Mouse (Mus musculus) lung, embryonic 14.5 days (tissue): ENCODE results near the gene Gtse1. TPM values are rescaled to one million over a fixed set of nuclear protein-coding genes. Genes with fewer than 3 reads are reported as not detected.
"Not testable (repeated sequence)": the region's sequence is repeated elsewhere in the genome, so short reads cannot be mapped to it uniquely, and the experiment has no call there.

ENCODE experiments used
- ATAC-seq: fragments of 200-750 bp; cut with Nextera tagmentation; 2 replicates; pipeline ENCODE4 v1.8.0; 2017; ENCODE audit warnings: mild to moderate bottlenecking, moderate TSS enrichment, moderate library complexity; ENCODE audit not compliant: insufficient read depth
- DNase-seq: peaks from one replicate; pipeline ENCODE4 v3.0.0-alpha.2; 2015
- H3K27ac ChIP-seq: fragments of 300-500 bp; sonication (generic); 2 replicates; pipeline ENCODE4 v1.5.1; 2014; ENCODE audit warnings: low read depth, mild to moderate bottlenecking, moderate library complexity
- H3K27me3 ChIP-seq: fragments of 300-500 bp; sonication (generic); 2 replicates; pipeline ENCODE4 v1.6.1; 2014; ENCODE audit warnings: low read length, control low read depth; ENCODE audit not compliant: insufficient read depth
- H3K36me3 ChIP-seq: fragments of 300-500 bp; sonication (generic); 2 replicates; pipeline ENCODE4 v1.6.1; 2014; ENCODE audit warnings: control low read depth; ENCODE audit not compliant: insufficient read depth
- H3K4me1 ChIP-seq: fragments of 300-500 bp; sonication (generic); 2 replicates; pipeline ENCODE4 v1.6.1; 2014; ENCODE audit warnings: antibody characterized with exemption, control low read depth; ENCODE audit not compliant: insufficient read depth
- H3K4me2 ChIP-seq: fragments of 300-500 bp; sonication (generic); 2 replicates; pipeline ENCODE4 v1.6.1; 2014; ENCODE audit warnings: mild to moderate bottlenecking
- H3K4me3 ChIP-seq: fragments of 300-500 bp; sonication (generic); 2 replicates; pipeline ENCODE4 v1.5.1; 2014; ENCODE audit warnings: low read depth, low read length
- H3K9ac ChIP-seq: fragments of 300-500 bp; sonication (generic); 2 replicates; pipeline ENCODE4 v1.6.1; 2014
- H3K9me3 ChIP-seq: fragments of 300-500 bp; sonication (generic); 2 replicates; pipeline ENCODE4 v1.6.1; 2016; ENCODE audit warnings: low read depth, low read length, control low read depth
- CTCF ChIP-seq: IDR thresholded peaks from 2 replicates; pipeline ENCODE4 v1.5.1; 2016; ENCODE audit warnings: antibody characterized with exemption, low read depth
- WGBS: fragments of 180-500 bp; shearing (Covaris S2); extraction: QIAGEN DNeasy Blood & Tissue Kit; methylation state at CpG from one replicate; pipeline ENCODE4 v1.1.7; 2014; 5-methylcytosine and 5-hydroxymethylcytosine counted together
- polyA plus RNA-seq: library from polyadenylated mRNA; unstranded; fragments of >200 nt; fragmentation: Nextera tagmentation; extraction: Ambion mirVana; gene quantifications from 2 replicates; pipeline ENCODE4 v1.2.1, GENCODE M21; 2014

Gtse1 gene
- polyA plus RNA-seq, 1 experiment from 2014 or later = 36.2 TPM

DNA sequence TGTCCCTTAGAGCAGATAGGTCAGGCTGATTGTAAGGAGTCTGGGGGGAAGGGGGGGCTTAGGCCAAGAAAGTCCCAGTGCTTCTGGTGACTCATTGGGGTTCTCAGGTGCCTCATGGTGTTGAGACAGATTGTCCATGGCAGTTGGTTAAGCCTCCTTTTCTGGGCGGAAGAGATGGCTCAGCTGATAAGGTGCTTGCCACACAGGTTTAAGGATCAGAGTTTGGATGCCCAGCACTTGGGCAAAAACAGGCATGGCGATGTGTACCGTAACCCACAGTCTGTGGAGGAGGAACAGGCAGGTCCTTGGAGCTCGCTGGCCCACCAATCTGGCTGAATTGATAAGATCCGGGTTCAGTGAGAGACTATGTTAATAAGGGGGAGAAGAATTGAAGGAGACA lies 22.7 kb upstream of the Gtse1 start:
- no peak overlapping the region for H3K27ac ChIP-seq
- H3K9ac ChIP-seq = no peak overlapping the region
- no peaks in the 10 kb centered on the region for H3K36me3 ChIP-seq
- TF ChIP-seq CTCF = no peak
- no peaks in the 10 kb centered on the region for H3K27me3 ChIP-seq
- no peaks in the 10 kb centered on the region for H3K9me3 ChIP-seq
- ATAC-seq (no peak), DNase-seq (no peak)
- no peak overlapping the region for H3K4me3 ChIP-seq
- 91% methylated on average over 5 of the region's 5 CpGs for WGBS
- H3K4me2 ChIP-seq = no peak overlapping the region
- no peaks in the 10 kb centered on the region for H3K4me1 ChIP-seq

GRCm38 (mm10) chr15:85840983-85841382 lies 18.6 kb upstream of the Gtse1 start:
- H3K27me3 ChIP-seq = no peaks in the 10 kb centered on the region
- H3K27ac ChIP-seq = no peak overlapping the region
- ATAC-seq = no peak
- peak; percentile 63 for TF ChIP-seq CTCF
- H3K9me3 ChIP-seq = no peaks in the 10 kb centered on the region
- 28% methylated on average over 6 of the region's 6 CpGs for WGBS
- no peaks in the 10 kb centered on the region for H3K4me1 ChIP-seq
- no peak overlapping the region for H3K4me3 ChIP-seq
- no peak for DNase-seq
- H3K4me2 ChIP-seq = no peak overlapping the region
- H3K36me3 ChIP-seq = no peaks in the 10 kb centered on the region
- H3K9ac ChIP-seq = no peak overlapping the region

GRCm38 (mm10) chr15:85841796-85842360 lies 17.7 kb upstream of the Gtse1 start:
- H3K27ac ChIP-seq = no peak overlapping the region
- H3K36me3 ChIP-seq = no peaks in the 10 kb centered on the region
- H3K4me3 ChIP-seq = no peak overlapping the region
- no peak overlapping the region for H3K9ac ChIP-seq
- H3K4me1 ChIP-seq = no peaks in the 10 kb centered on the region
- ATAC-seq (no peak), DNase-seq (no peak)
- H3K27me3 ChIP-seq = no peaks in the 10 kb centered on the region
- TF ChIP-seq CTCF = no peak
- 70% methylated on average over 5 of the region's 5 CpGs for WGBS
- H3K4me2 ChIP-seq = no peak overlapping the region
- no peaks in the 10 kb centered on the region for H3K9me3 ChIP-seq

- Histone ChIP-seq H3K27ac (no peak overlapping the region), H3K27me3 (no peaks in the 10 kb centered on the region), H3K4me3 (no peak overlapping the region), H3K36me3 (no peaks in the 10 kb centered on the region), H3K4me1 (no peaks in the 10 kb centered on the region), H3K9me3 (no peaks in the 10 kb centered on the region), H3K4me2 (no peak overlapping the region), H3K9ac (no peak overlapping the region)
- no peak for ATAC-seq
- no peak for DNase-seq
- no peak for TF ChIP-seq CTCF
Observed at GRCm38 (mm10) chr15:85845071-85845470, 14.5 kb upstream of the Gtse1 start.

GRCm38 (mm10) chr15:85851656-85852392 lies 7.7 kb upstream of the Gtse1 start:
- no peak overlapping the region for H3K4me2 ChIP-seq
- H3K9ac ChIP-seq = no peak overlapping the region
- DNase-seq (no peak), ATAC-seq (no peak)
- no peak overlapping the region for H3K27ac ChIP-seq
- no peak for TF ChIP-seq CTCF
- H3K4me3 ChIP-seq = no peak overlapping the region
- 71% methylated on average over 12 of the region's 12 CpGs for WGBS
- no peaks in the 10 kb centered on the region for H3K9me3 ChIP-seq
- no peaks in the 10 kb centered on the region for H3K27me3 ChIP-seq
- no peaks in the 10 kb centered on the region for H3K4me1 ChIP-seq
- no peaks in the 10 kb centered on the region for H3K36me3 ChIP-seq

GRCm38 (mm10) chr15:85858980-85859489 lies 510 bp upstream of the Gtse1 start:
- TF ChIP-seq CTCF = no peak
- DNase-seq (no peak), ATAC-seq (peak; percentile 21)
- Histone ChIP-seq H3K9ac (peak overlapping the region; percentile 71), H3K9me3 (no peaks in the 10 kb centered on the region), H3K4me1 (peaks cover 16% of the 10 kb centered on the region), H3K27ac (peak overlapping the region; percentile 42; the same call in 1 of the 2 replicates), H3K4me3 (peak overlapping the region; percentile 76), H3K4me2 (peak overlapping the region; percentile 89), H3K36me3 (peaks cover 30% of the 10 kb centered on the region), H3K27me3 (no peaks in the 10 kb centered on the region)
- WGBS = 6% methylated on average over 15 of the region's 15 CpGs

DNA sequence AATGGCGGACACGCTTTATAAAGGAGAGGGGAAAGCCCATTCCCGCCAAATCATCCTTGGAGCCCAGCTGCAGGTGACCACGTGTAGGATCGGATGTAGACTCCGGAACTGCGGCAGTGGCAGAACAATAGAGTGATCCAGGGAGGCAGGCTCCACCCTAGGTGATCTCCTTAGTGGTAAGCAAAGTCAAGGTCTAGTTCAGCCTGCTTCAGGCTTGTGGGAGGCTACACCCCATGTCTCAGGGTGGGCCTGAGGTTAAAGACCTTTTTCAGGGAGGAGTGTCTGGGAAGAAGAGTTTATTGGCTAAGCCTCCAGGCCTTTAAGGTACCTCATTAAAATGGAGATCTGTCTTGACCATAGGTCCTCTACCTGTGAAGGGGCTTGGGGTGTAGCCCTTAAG lies 6.4 kb downstream of the Gtse1 start:
- peaks cover 96% of the 10 kb centered on the region for H3K36me3 ChIP-seq
- not testable (repeated sequence) for H3K9me3 ChIP-seq, DNase-seq, H3K27me3 ChIP-seq, ATAC-seq, H3K4me3 ChIP-seq, H3K9ac ChIP-seq, H3K27ac ChIP-seq, H3K4me2 ChIP-seq, H3K4me1 ChIP-seq
- WGBS = 90% methylated on average over 7 of the region's 7 CpGs
